Mouse (Mus musculus): Measurements from ENCODE around the gene Ndufv1. TPM values are rescaled to one million over a fixed set of nuclear protein-coding genes. Genes with fewer than 3 reads are reported as not detected.

Gene Ndufv1
- total RNA-seq, 2 experiments from 2014 or later: 399 to 553 TPM

DNA sequence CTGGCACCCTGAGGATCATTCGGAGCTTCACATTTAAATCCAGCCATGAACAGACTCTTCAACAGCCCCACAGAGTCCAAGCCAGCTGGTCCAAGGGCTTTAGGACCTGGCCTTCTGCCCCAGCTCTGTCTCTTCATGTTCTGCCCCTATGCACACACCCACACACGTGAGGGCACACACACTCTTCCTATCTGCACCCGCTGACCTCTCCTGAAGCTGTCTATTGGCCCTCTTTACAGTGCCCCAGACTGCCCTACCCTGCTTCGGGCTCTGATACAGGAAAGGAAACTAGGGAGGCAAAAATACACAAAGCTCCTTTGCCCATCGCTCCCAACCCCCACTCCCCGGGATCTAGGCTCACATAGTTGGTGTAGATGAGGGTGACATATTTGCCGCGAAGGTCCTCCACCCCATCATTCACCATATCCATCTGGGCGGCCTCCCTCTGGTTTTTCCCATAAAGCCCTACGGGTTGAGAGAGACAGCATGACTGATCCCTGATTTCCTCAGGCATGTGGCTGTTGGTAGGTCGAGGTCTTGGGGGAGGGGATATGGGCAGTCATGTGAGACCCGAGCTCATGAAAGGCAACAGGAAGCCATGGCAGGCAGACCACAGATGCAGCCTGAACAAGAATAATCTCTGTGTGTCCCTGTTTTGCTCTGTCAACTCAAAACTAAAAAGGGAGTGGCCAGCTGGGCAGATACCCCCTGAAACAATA, 23.9 kb upstream of the Ndufv1 start:
- TF ChIP-seq CTCF (IDR thresholded peaks at IDR 0.05): no peak
- no peak for DNase-seq
- Histone ChIP-seq H3K4me3 (peak overlapping the region; percentile 28), H3K27ac (no peak overlapping the region)
- intact Hi-C loops (cut with DNase I): no loop called here

DNA sequence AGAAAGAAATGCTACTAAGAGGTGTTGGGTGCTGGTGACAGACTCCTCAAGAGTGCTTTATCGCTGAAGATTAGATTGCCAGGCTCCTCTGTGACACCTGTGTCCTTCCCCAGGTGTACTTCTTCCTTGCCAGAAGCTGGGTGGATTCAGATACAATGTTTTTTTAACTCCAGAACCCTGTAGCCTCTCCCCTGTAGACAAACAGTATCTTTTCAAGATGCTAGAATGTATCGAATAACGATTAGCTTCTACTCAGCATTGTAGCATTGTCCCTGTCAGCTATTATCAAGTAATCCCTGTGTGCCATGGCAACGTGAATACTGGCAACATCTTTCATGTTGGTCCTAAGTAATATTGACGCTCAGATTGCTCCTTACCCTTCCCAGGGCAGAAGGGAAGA, 21.1 kb upstream of the Ndufv1 start:
- no peak overlapping the region for H3K27ac ChIP-seq
- DNase-seq: no peak
- no peak for TF ChIP-seq CTCF (IDR thresholded peaks at IDR 0.05)
- intact Hi-C loops (cut with DNase I): no loop called here
- H3K4me3 ChIP-seq: no peak overlapping the region

DNA sequence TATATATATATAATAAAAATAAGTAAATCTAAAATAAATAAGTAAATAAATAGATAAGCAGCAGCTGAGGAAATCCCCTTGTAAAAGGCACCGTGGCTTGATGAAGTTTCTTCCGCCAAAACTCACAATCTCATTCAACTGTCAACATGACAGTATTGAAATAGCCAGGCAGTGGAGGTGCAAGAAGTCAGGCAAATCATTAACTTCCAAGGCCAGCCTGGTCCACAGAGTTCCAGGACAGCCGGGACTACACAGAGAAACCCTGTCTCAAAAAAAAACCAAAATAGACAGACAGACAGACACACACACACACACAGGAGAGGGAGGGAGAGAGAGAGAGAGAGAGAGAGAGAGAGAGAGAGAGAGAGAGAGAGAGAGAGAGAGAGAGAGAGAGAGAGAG, 20.7 kb upstream of the Ndufv1 start:
- no peak for DNase-seq
- intact Hi-C loops (cut with DNase I): no loop called here
- H3K4me3 ChIP-seq: no peak overlapping the region
- H3K27ac ChIP-seq: no peak overlapping the region
- no peak for TF ChIP-seq CTCF (IDR thresholded peaks at IDR 0.05)

DNA sequence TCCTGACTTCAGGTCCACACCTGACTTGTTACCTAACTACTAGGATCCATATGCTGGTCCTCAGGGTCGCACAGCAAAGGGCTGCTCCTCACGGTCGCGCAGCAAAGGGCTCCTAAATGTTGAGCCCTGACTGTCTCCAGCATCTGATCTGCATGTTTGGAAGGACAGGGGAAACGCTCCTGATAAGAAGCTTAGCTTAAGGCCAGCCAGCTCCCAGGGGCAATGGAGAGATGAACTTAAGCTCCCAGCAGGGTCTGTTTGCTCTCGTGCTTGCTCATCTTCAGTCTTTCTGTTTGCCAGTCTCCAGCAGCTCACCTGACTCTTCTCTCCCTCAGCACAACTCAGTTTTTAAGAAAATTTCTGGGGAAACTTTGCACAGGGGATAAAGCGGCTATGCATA, 20.1 kb upstream of the Ndufv1 start:
- H3K27ac ChIP-seq: no peak overlapping the region
- DNase-seq: no peak
- intact Hi-C loops (cut with DNase I): no loop called here
- no peak for TF ChIP-seq CTCF (IDR thresholded peaks at IDR 0.05)
- no peak overlapping the region for H3K4me3 ChIP-seq

- no peak for TF ChIP-seq CTCF (IDR thresholded peaks at IDR 0.05)
- no peak overlapping the region for H3K4me3 ChIP-seq
- no peak overlapping the region for H3K27ac ChIP-seq
- intact Hi-C loops (cut with DNase I): no loop called here
- no peak for DNase-seq
Observed at GRCm38 (mm10) chr19:4027576-4027975, 15.0 kb upstream of the Ndufv1 start.

DNA sequence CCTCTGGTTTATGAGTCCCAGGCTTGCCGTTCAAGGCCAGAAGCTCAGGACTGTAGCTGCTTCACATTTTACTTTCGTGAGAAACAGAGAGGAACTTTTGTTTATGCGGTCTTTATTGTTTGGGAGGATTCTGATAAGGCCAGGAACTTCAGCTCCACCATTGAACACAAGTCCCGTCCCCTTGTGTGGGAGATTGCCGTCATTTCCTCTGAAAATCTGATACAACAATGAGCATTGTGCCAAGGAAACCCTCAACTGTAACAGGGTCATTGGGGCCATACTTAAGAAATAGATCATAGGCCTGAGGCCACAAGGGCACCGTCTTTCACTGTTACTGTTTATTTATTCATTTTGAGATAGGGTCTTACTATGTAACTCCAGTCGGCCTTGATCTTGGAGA, 10.6 kb upstream of the Ndufv1 start:
- no peak overlapping the region for H3K27ac ChIP-seq
- no peak for DNase-seq
- TF ChIP-seq CTCF (IDR thresholded peaks at IDR 0.05): no peak
- intact Hi-C loops (cut with DNase I): no loop called here
- H3K4me3 ChIP-seq: no peak overlapping the region

DNA sequence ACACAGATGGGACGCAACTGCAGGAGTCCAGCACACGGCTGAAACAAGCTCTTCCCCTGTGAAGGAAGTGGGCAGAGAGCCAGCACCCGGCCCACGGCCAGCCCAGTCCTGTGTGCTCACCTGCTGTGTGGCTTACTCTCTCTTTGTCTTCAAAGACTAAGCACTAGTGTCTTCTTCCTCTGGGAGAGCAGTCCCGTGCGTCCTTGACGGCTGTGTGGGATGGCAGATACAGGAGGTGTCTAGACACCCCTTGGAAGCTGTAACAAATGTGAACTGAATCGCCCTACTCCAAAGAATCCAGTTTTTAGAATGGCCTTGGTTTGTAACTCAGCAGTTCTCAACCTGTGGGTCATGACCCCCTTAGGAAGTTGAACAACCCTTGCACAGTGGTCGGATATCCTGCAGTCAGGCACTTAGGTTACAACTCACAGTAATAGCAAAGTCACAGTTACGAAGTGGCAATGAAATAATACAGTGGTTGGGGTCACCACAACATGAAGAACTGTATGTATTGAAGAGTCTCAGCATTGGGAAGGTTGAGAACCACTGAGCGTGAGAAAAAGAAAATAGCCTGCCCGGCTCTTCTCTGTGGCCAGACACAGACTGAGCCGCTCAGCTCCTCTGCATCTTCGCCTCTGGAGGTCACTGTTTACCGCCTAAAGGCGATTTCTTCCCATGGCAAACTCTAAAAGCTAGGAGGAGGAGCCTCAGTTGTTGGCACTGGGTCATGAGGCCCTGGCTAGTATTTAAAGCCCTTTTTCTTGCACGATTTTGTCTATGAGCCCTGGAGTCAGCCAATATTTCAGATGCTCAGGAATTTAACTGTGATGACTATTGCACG, 6.4 kb upstream of the Ndufv1 start:
- intact Hi-C loops (cut with DNase I): loop anchor here (1.0 to 5.0 kb wide), 3 partner anchors 29 to 208 kb away; partner anchors contain the start of genes Cdk2ap2 and Pitpnm1
- peak; percentile 96 for TF ChIP-seq CTCF (IDR thresholded peaks at IDR 0.05)
- peak overlapping the region; percentile 77 for H3K27ac ChIP-seq
- DNase-seq: peak; percentile 89
- peak overlapping the region; percentile 47 for H3K4me3 ChIP-seq

GRCm38 (mm10) chr19:4017921-4018587, 5.4 kb upstream of the Ndufv1 start:
- Histone ChIP-seq H3K27ac (no peak overlapping the region), H3K4me3 (no peak overlapping the region)
- TF ChIP-seq CTCF (IDR thresholded peaks at IDR 0.05): no peak
- DNase-seq: no peak
- intact Hi-C loops (cut with DNase I): loop anchor here (5.0 kb wide), 2 partner anchors 79 to 209 kb away; partner anchors contain the start of genes Cdk2ap2 and Pitpnm1

GRCm38 (mm10) chr19:4015635-4016034, 3.0 kb upstream of the Ndufv1 start:
- DNase-seq: no peak
- TF ChIP-seq CTCF (IDR thresholded peaks at IDR 0.05): no peak
- Histone ChIP-seq H3K4me3 (no peak overlapping the region), H3K27ac (no peak overlapping the region)
- intact Hi-C loops (cut with DNase I): loop anchor here (5.0 kb wide), 2 partner anchors 82 to 212 kb away; partner anchors contain the start of genes Cdk2ap2 and Pitpnm1

DNA sequence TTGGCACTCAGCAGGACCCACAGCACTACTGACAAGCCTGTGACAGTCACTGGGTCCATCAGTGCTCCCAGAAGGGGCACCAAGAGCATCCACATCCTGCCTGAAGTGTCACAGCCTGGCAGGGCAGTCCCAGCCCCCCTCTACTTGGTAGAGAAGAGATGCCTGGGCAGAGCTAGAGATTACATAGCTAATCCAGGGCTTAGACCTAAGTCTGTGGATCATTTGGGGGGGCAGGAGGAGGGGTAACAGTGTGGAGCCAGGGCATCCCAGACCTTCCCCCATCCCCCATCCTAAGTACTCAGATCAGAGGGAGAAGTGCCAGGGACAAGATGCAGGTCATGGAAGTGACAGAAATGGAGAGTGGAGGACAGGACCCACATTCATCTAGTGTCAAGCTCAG, 2.2 kb upstream of the Ndufv1 start:
- no peak for TF ChIP-seq CTCF (IDR thresholded peaks at IDR 0.05)
- DNase-seq: no peak
- no peak overlapping the region for H3K27ac ChIP-seq
- intact Hi-C loops (cut with DNase I): loop anchor here (5.0 kb wide), 2 partner anchors 82 to 212 kb away; partner anchors contain the start of genes Cdk2ap2 and Pitpnm1
- no peak overlapping the region for H3K4me3 ChIP-seq

GRCm38 (mm10) chr19:4013066-4013465, 460 bp upstream of the Ndufv1 start:
- TF ChIP-seq CTCF (IDR thresholded peaks at IDR 0.05): no peak
- peak overlapping the region; percentile 81 for H3K27ac ChIP-seq
- no peak for DNase-seq
- intact Hi-C loops (cut with DNase I): loop anchor here (2.0 kb wide), 1 partner anchor 66 kb away; no protein-coding TSS in a partner anchor
- H3K4me3 ChIP-seq: peak overlapping the region; percentile 99

GRCm38 (mm10) chr19:4011086-4011485, 1.5 kb downstream of the Ndufv1 start:
- Histone ChIP-seq H3K27ac (0 out of 2 replicates have a peak overlapping the region, but pooled peaks have one; percentile 13), H3K4me3 (peak overlapping the region; percentile 99)
- no peak for TF ChIP-seq CTCF (IDR thresholded peaks at IDR 0.05)
- DNase-seq: no peak
- intact Hi-C loops (cut with DNase I): no loop called here
